Mouse (Mus musculus): ENCODE results near the gene Gm20388. TPM values are rescaled to one million over a fixed set of nuclear protein-coding genes. Genes with fewer than 3 reads are reported as not detected.
A peak's percentile ranks its signal among the peaks of the same experiment; 100 is the strongest.

Gene Gm20388
- polyA plus RNA-seq, 1 experiment, result 28.1 TPM

- Histone ChIP-seq H3K36me3 (ENCODE audit: control insufficient read depth, insufficient read depth, low read length, poor library complexity, severe bottlenecking) (peaks cover 82% of the 10 kb centered on the region), H3K27me3 (ENCODE audit: control insufficient read depth, insufficient read depth, low read length, poor library complexity, severe bottlenecking) (no peaks in the 10 kb centered on the region), H3K4me3 (ENCODE audit: low read depth, low read length) (no peak overlapping the region), H3K4me1 (ENCODE audit: control insufficient read depth, insufficient read depth, low read length) (no peaks in the 10 kb centered on the region), H3K27ac (ENCODE audit: insufficient read depth, low read length) (no peak overlapping the region), H3K9ac (ENCODE audit: low read depth, poor library complexity, severe bottlenecking) (no peak overlapping the region), H3K9me3 (replicated peaks; ENCODE audit: control insufficient read depth, insufficient read depth, low read length, poor library complexity, severe bottlenecking) (no peaks in the 10 kb centered on the region)
- no peak for TF ChIP-seq POLR2A (IDR thresholded peaks at IDR 0.05; ENCODE audit: insufficient read depth, low read length)
Observed at GRCm38 (mm10) chr8:124044421-124044820, 4133.8 kb downstream of the Gm20388 start.

GRCm38 (mm10) chr8:124044931-124045330, 4134.3 kb downstream of the Gm20388 start:
- peaks cover 79% of the 10 kb centered on the region for H3K36me3 ChIP-seq (ENCODE audit: control insufficient read depth, insufficient read depth, low read length, poor library complexity, severe bottlenecking)

GRCm38 (mm10) chr8:124045856-124046255, 4135.2 kb downstream of the Gm20388 start:
- Histone ChIP-seq H3K36me3 (ENCODE audit: control insufficient read depth, insufficient read depth, low read length, poor library complexity, severe bottlenecking) (peaks cover 75% of the 10 kb centered on the region), H3K27ac (ENCODE audit: insufficient read depth, low read length) (no peak overlapping the region), H3K4me1 (ENCODE audit: control insufficient read depth, insufficient read depth, low read length) (no peaks in the 10 kb centered on the region), H3K9me3 (replicated peaks; ENCODE audit: control insufficient read depth, insufficient read depth, low read length, poor library complexity, severe bottlenecking) (no peaks in the 10 kb centered on the region), H3K27me3 (ENCODE audit: control insufficient read depth, insufficient read depth, low read length, poor library complexity, severe bottlenecking) (no peaks in the 10 kb centered on the region), H3K9ac (ENCODE audit: low read depth, poor library complexity, severe bottlenecking) (no peak overlapping the region), H3K4me3 (ENCODE audit: low read depth, low read length) (no peak overlapping the region)
- TF ChIP-seq EP300 (IDR thresholded peaks at IDR 0.05; ENCODE audit: insufficient read depth, low read depth, low read length), result no peak
- no peak for TF ChIP-seq POLR2A (IDR thresholded peaks at IDR 0.05; ENCODE audit: insufficient read depth, low read length)
- TF ChIP-seq CTCF (IDR thresholded peaks at IDR 0.05; ENCODE audit: low read depth, low read length), result no peak

More at GRCm38 (mm10) chr8:124044931-124045330, 4134.3 kb downstream of the Gm20388 start:
- H3K27me3 ChIP-seq (ENCODE audit: control insufficient read depth, insufficient read depth, low read length, poor library complexity, severe bottlenecking), result no peaks in the 10 kb centered on the region
- no peak for TF ChIP-seq EP300 (IDR thresholded peaks at IDR 0.05; ENCODE audit: insufficient read depth, low read depth, low read length)
- TF ChIP-seq CTCF (IDR thresholded peaks at IDR 0.05; ENCODE audit: low read depth, low read length), result no peak
- no peaks in the 10 kb centered on the region for H3K9me3 ChIP-seq (replicated peaks; ENCODE audit: control insufficient read depth, insufficient read depth, low read length, poor library complexity, severe bottlenecking)
- no peaks in the 10 kb centered on the region for H3K4me1 ChIP-seq (ENCODE audit: control insufficient read depth, insufficient read depth, low read length)
- H3K27ac ChIP-seq (ENCODE audit: insufficient read depth, low read length), result no peak overlapping the region
- no peak overlapping the region for H3K9ac ChIP-seq (ENCODE audit: low read depth, poor library complexity, severe bottlenecking)
- no peak overlapping the region for H3K4me3 ChIP-seq (ENCODE audit: low read depth, low read length)

GRCm38 (mm10) chr8:124052110-124052509, 4141.5 kb downstream of the Gm20388 start:
- H3K36me3 ChIP-seq (ENCODE audit: control insufficient read depth, insufficient read depth, low read length, poor library complexity, severe bottlenecking), result peaks cover 25% of the 10 kb centered on the region

GRCm38 (mm10) chr8:124052568-124052967, 4141.9 kb downstream of the Gm20388 start:
- Histone ChIP-seq H3K27me3 (ENCODE audit: control insufficient read depth, insufficient read depth, low read length, poor library complexity, severe bottlenecking) (no peaks in the 10 kb centered on the region), H3K9me3 (replicated peaks; ENCODE audit: control insufficient read depth, insufficient read depth, low read length, poor library complexity, severe bottlenecking) (no peaks in the 10 kb centered on the region), H3K27ac (ENCODE audit: insufficient read depth, low read length) (no peak overlapping the region), H3K4me1 (ENCODE audit: control insufficient read depth, insufficient read depth, low read length) (no peaks in the 10 kb centered on the region), H3K9ac (ENCODE audit: low read depth, poor library complexity, severe bottlenecking) (no peak overlapping the region), H3K36me3 (ENCODE audit: control insufficient read depth, insufficient read depth, low read length, poor library complexity, severe bottlenecking) (peaks cover 20% of the 10 kb centered on the region), H3K4me3 (ENCODE audit: low read depth, low read length) (no peak overlapping the region)
- TF ChIP-seq CTCF (IDR thresholded peaks at IDR 0.05; ENCODE audit: low read depth, low read length) (no peak), POLR2A (IDR thresholded peaks at IDR 0.05; ENCODE audit: insufficient read depth, low read length) (no peak), EP300 (IDR thresholded peaks at IDR 0.05; ENCODE audit: insufficient read depth, low read depth, low read length) (no peak)

More at GRCm38 (mm10) chr8:124052110-124052509, 4141.5 kb downstream of the Gm20388 start:
- Histone ChIP-seq H3K27me3 (ENCODE audit: control insufficient read depth, insufficient read depth, low read length, poor library complexity, severe bottlenecking) (no peaks in the 10 kb centered on the region), H3K4me3 (ENCODE audit: low read depth, low read length) (no peak overlapping the region), H3K27ac (ENCODE audit: insufficient read depth, low read length) (no peak overlapping the region), H3K9ac (ENCODE audit: low read depth, poor library complexity, severe bottlenecking) (no peak overlapping the region), H3K9me3 (replicated peaks; ENCODE audit: control insufficient read depth, insufficient read depth, low read length, poor library complexity, severe bottlenecking) (no peaks in the 10 kb centered on the region), H3K4me1 (ENCODE audit: control insufficient read depth, insufficient read depth, low read length) (no peaks in the 10 kb centered on the region)
- TF ChIP-seq EP300 (IDR thresholded peaks at IDR 0.05; ENCODE audit: insufficient read depth, low read depth, low read length) (0 out of 2 replicates have a peak, but pooled peaks have one; percentile 17), POLR2A (IDR thresholded peaks at IDR 0.05; ENCODE audit: insufficient read depth, low read length) (no peak), CTCF (IDR thresholded peaks at IDR 0.05; ENCODE audit: low read depth, low read length) (peak; percentile 99)

- H3K27ac ChIP-seq (ENCODE audit: insufficient read depth, low read length), result no peak overlapping the region
- H3K36me3 ChIP-seq (ENCODE audit: control insufficient read depth, insufficient read depth, low read length, poor library complexity, severe bottlenecking), result no peaks in the 10 kb centered on the region; the same call in 1 of the 2 replicates
- no peaks in the 10 kb centered on the region for H3K4me1 ChIP-seq (ENCODE audit: control insufficient read depth, insufficient read depth, low read length)
- no peaks in the 10 kb centered on the region for H3K27me3 ChIP-seq (ENCODE audit: control insufficient read depth, insufficient read depth, low read length, poor library complexity, severe bottlenecking)
- H3K9ac ChIP-seq (ENCODE audit: low read depth, poor library complexity, severe bottlenecking), result no peak overlapping the region
- no peaks in the 10 kb centered on the region for H3K9me3 ChIP-seq (replicated peaks; ENCODE audit: control insufficient read depth, insufficient read depth, low read length, poor library complexity, severe bottlenecking)
- TF ChIP-seq POLR2A (IDR thresholded peaks at IDR 0.05; ENCODE audit: insufficient read depth, low read length), result no peak
- no peak for TF ChIP-seq EP300 (IDR thresholded peaks at IDR 0.05; ENCODE audit: insufficient read depth, low read depth, low read length)
- no peak for TF ChIP-seq CTCF (IDR thresholded peaks at IDR 0.05; ENCODE audit: low read depth, low read length)
- no peak overlapping the region for H3K4me3 ChIP-seq (ENCODE audit: low read depth, low read length)
Observed at GRCm38 (mm10) chr8:124056832-124057655, 4146.4 kb downstream of the Gm20388 start.

All from ES-Bruce4 (cell line).